Mouse (Mus musculus): ENCODE results near the gene Dnajb8. TPM values are rescaled to one million over a fixed set of nuclear protein-coding genes. Genes with fewer than 3 reads are reported as not detected.

Gene Dnajb8
- total RNA-seq, 2 experiments from 2014 or later: not detected

GRCm38 (mm10) chr6:88199001-88199717 lies 22.9 kb upstream of the Dnajb8 start:
- peak in 1 of 2 experiments; percentile 18 for DNase-seq (ENCODE audit: low spot score in 2 of 2)

GRCm38 (mm10) chr6:88199718-88200692 lies 22.1 kb upstream of the Dnajb8 start:
- no peak for DNase-seq (ENCODE audit: low spot score in 2 of 2)

GRCm38 (mm10) chr6:88200693-88201609 lies 21.1 kb upstream of the Dnajb8 start:
- no peak for DNase-seq (ENCODE audit: low spot score in 2 of 2)

- no peak for DNase-seq (ENCODE audit: low spot score in 2 of 2)
Observed at GRCm38 (mm10) chr6:88201926-88202700, 20.0 kb upstream of the Dnajb8 start.

- no peak for DNase-seq (ENCODE audit: low spot score in 2 of 2)
Observed at GRCm38 (mm10) chr6:88202921-88203690, 19.0 kb upstream of the Dnajb8 start.

- no peak for DNase-seq (ENCODE audit: low spot score in 2 of 2)
Observed at GRCm38 (mm10) chr6:88203791-88204405, 18.2 kb upstream of the Dnajb8 start.

- DNase-seq (ENCODE audit: low spot score in 2 of 2): no peak
Observed at GRCm38 (mm10) chr6:88204531-88205385, 17.3 kb upstream of the Dnajb8 start.

- no peak for DNase-seq (ENCODE audit: low spot score in 2 of 2)
Observed at GRCm38 (mm10) chr6:88205386-88205700, 16.7 kb upstream of the Dnajb8 start.

GRCm38 (mm10) chr6:88205937-88206336 lies 16.1 kb upstream of the Dnajb8 start:
- no peak for DNase-seq (ENCODE audit: low spot score in 2 of 2)

- DNase-seq (ENCODE audit: low spot score in 2 of 2): no peak
Observed at GRCm38 (mm10) chr6:88206566-88206965, 15.5 kb upstream of the Dnajb8 start.

- DNase-seq (ENCODE audit: low spot score in 2 of 2): no peak
Observed at GRCm38 (mm10) chr6:88207403-88208033, 14.6 kb upstream of the Dnajb8 start.

GRCm38 (mm10) chr6:88208321-88208720 lies 13.7 kb upstream of the Dnajb8 start:
- no peak for DNase-seq (ENCODE audit: low spot score in 2 of 2)

- no peak for DNase-seq (ENCODE audit: low spot score in 2 of 2)
Observed at GRCm38 (mm10) chr6:88209453-88209852, 12.6 kb upstream of the Dnajb8 start.

- no peak for DNase-seq (ENCODE audit: low spot score in 2 of 2)
Observed at GRCm38 (mm10) chr6:88210182-88210581, 11.9 kb upstream of the Dnajb8 start.

GRCm38 (mm10) chr6:88215797-88216196 lies 6.3 kb upstream of the Dnajb8 start:
- DNase-seq (ENCODE audit: low spot score in 2 of 2): no peak

- DNase-seq (ENCODE audit: low spot score in 2 of 2): no peak
Observed at GRCm38 (mm10) chr6:88216199-88216598, 5.9 kb upstream of the Dnajb8 start.

- no peak for DNase-seq (ENCODE audit: low spot score in 2 of 2)
Observed at GRCm38 (mm10) chr6:88219094-88219493, 3.0 kb upstream of the Dnajb8 start.

GRCm38 (mm10) chr6:88226570-88226994 lies 4.5 kb downstream of the Dnajb8 start:
- no peak for DNase-seq (ENCODE audit: low spot score in 2 of 2)
